Mouse (Mus musculus) G1E (cell line): ENCODE measurements around the gene Jaml. TPM values are rescaled to one million over a fixed set of nuclear protein-coding genes. Genes with fewer than 3 reads are reported as not detected.
A peak's percentile ranks its signal among the peaks of the same experiment; 100 is the strongest.

Experiments used
- ATAC-seq: 2 replicates; pipeline ENCODE4 v1.8.0; 2016; ENCODE audit warnings: mild to moderate bottlenecking; ENCODE audit not compliant: insufficient number of reproducible peaks, poor library complexity, low FRiP score, severe bottlenecking; ENCODE audit errors: extremely low read depth
- DNase-seq: peaks from one replicate; pipeline ENCODE4 v3.0.0; 2012; ENCODE audit warnings: low spot score
- H3K27me3 ChIP-seq: 2 replicates; pipeline ENCODE4 v1.6.1; 2012; ENCODE audit warnings: mild to moderate bottlenecking, low read length, inconsistent platforms; ENCODE audit not compliant: insufficient read depth
- H3K36me3 ChIP-seq: replicated peaks from 2 replicates; pipeline ENCODE3; 2012; ENCODE audit warnings: mild to moderate bottlenecking, inconsistent platforms
- H3K4me1 ChIP-seq: 2 replicates; pipeline ENCODE4 v1.6.1; 2012; ENCODE audit warnings: low read depth, low read length, inconsistent platforms, mixed read lengths; ENCODE audit not compliant: insufficient read depth
- H3K4me3 ChIP-seq: 2 replicates; pipeline ENCODE4 v1.5.1; 2012; ENCODE audit warnings: low read depth, mild to moderate bottlenecking, inconsistent platforms, low read length, moderate library complexity, mixed read lengths
- H3K9me3 ChIP-seq: replicated peaks from 2 replicates; pipeline ENCODE4 v1.6.1; 2012; ENCODE audit warnings: inconsistent platforms
- CTCF ChIP-seq: IDR thresholded peaks from 2 replicates; pipeline ENCODE4 v1.5.1; 2012; ENCODE audit warnings: low read depth, low read length, inconsistent platforms, mixed read lengths
- GATA1 ChIP-seq: IDR thresholded peaks from 2 replicates; pipeline ENCODE4 v1.6.1; 2012; ENCODE audit warnings: borderline replicate concordance, low read length, inconsistent platforms, mixed read lengths
- GATA2 ChIP-seq: IDR thresholded peaks from 2 replicates; pipeline ENCODE4 v1.6.1; 2012; ENCODE audit warnings: low read depth, low read length, inconsistent platforms, borderline replicate concordance
- POLR2AphosphoS5 ChIP-seq: IDR thresholded peaks from 2 replicates; pipeline ENCODE4 v1.6.1; 2012; ENCODE audit warnings: low read depth, low read length, inconsistent platforms; ENCODE audit not compliant: insufficient replicate concordance
- TAL1 ChIP-seq: conservative IDR thresholded peaks from 2 replicates; pipeline ENCODE4 v1.6.1; 2012; ENCODE audit warnings: low read depth, low read length, inconsistent platforms, mixed read lengths
- polyA plus RNA-seq: library from polyadenylated mRNA; stranded (reverse); fragments of >175 nt; gene quantifications from 2 replicates; pipeline ENCODE4 v1.2.3, GENCODE M21; 2012
- total RNA-seq, 2 experiments: library from RNA; stranded (forward) in 1 of 2; stranded (reverse) in 1 of 2; fragments of 200-1000 nt in 1 of 2; fragments of >200 nt in 1 of 2; fragmentation: Nextera tagmentation in 1 of 2; gene quantifications; 2 replicates each; pipeline ENCODE4 v1.2.3; 2014 to 2017

The Jaml gene
- total and polyA plus RNA-seq, 3 experiments = not detected

GRCm38 (mm10) chr9:45050301-45050700 lies 28.7 kb upstream of the Jaml start:
- DNase-seq = no peak
- TF ChIP-seq GATA1 (no peak), CTCF (no peak), POLR2AphosphoS5 (no peak), TAL1 (no peak), GATA2 (no peak)

GRCm38 (mm10) chr9:45055082-45055713 lies 23.8 kb upstream of the Jaml start, which contains the start of gene Mpzl3:
Gene Mpzl3, plus strand, starts transcription at chr9:45055186.
- Histone ChIP-seq H3K27me3 (peaks cover 2% of the 10 kb centered on the region), H3K4me1 (no peaks in the 10 kb centered on the region; the same call in 1 of the 2 replicates), H3K4me3 (peak within 1 kb of the TSS; percentile 89), H3K9me3 (no peaks in the 10 kb centered on the region), H3K36me3 (no peaks in the 10 kb centered on the region)
- DNase-seq (peak; percentile 69), ATAC-seq (peak; percentile 84)
- TF ChIP-seq GATA1 = no peak

More at GRCm38 (mm10) chr9:45050301-45050700, 28.7 kb upstream of the Jaml start:
- Histone ChIP-seq H3K4me1 (peaks cover 3% of the 10 kb centered on the region), H3K9me3 (no peaks in the 10 kb centered on the region), H3K27me3 (peaks cover 7% of the 10 kb centered on the region; the same call in 1 of the 2 replicates), H3K36me3 (no peaks in the 10 kb centered on the region), H3K4me3 (no peak overlapping the region)
- no peak for ATAC-seq

GRCm38 (mm10) chr9:45058304-45058940 lies 20.6 kb upstream of the Jaml start:
- H3K4me3 ChIP-seq = no peak overlapping the region
- peaks cover 4% of the 10 kb centered on the region for H3K27me3 ChIP-seq

GRCm38 (mm10) chr9:45060151-45060550 lies 18.8 kb upstream of the Jaml start:
- Histone ChIP-seq H3K27me3 (peaks cover 4% of the 10 kb centered on the region), H3K36me3 (no peaks in the 10 kb centered on the region), H3K4me3 (no peak overlapping the region), H3K9me3 (no peaks in the 10 kb centered on the region), H3K4me1 (no peaks in the 10 kb centered on the region; the same call in 1 of the 2 replicates)
- DNase-seq (no peak), ATAC-seq (no peak)
- TF ChIP-seq GATA2 (no peak), TAL1 (no peak), CTCF (no peak), POLR2AphosphoS5 (no peak), GATA1 (no peak)

More at GRCm38 (mm10) chr9:45058304-45058940, 20.6 kb upstream of the Jaml start:
- Histone ChIP-seq H3K9me3 (no peaks in the 10 kb centered on the region), H3K36me3 (no peaks in the 10 kb centered on the region), H3K4me1 (no peaks in the 10 kb centered on the region; the same call in 1 of the 2 replicates)
- no peak for ATAC-seq
- no peak for DNase-seq
- TF ChIP-seq CTCF (no peak), GATA1 (no peak), POLR2AphosphoS5 (no peak), GATA2 (no peak), TAL1 (no peak)

GRCm38 (mm10) chr9:45062677-45063076 lies 16.3 kb upstream of the Jaml start:
- DNase-seq = no peak
- Histone ChIP-seq H3K36me3 (no peaks in the 10 kb centered on the region), H3K9me3 (no peaks in the 10 kb centered on the region), H3K27me3 (peaks cover 4% of the 10 kb centered on the region), H3K4me1 (no peaks in the 10 kb centered on the region), H3K4me3 (no peak overlapping the region)
- TF ChIP-seq POLR2AphosphoS5 (no peak), GATA1 (no peak), GATA2 (no peak), TAL1 (no peak), CTCF (no peak)
- no peak for ATAC-seq

- Histone ChIP-seq H3K9me3 (no peaks in the 10 kb centered on the region), H3K4me3 (no peak overlapping the region), H3K27me3 (peaks cover 4% of the 10 kb centered on the region; the same call in 1 of the 2 replicates), H3K4me1 (no peaks in the 10 kb centered on the region), H3K36me3 (no peaks in the 10 kb centered on the region)
- DNase-seq (no peak), ATAC-seq (no peak)
- TF ChIP-seq GATA2 (no peak), GATA1 (no peak), TAL1 (no peak), CTCF (no peak), POLR2AphosphoS5 (no peak)
Measured at GRCm38 (mm10) chr9:45064421-45064820, 14.6 kb upstream of the Jaml start.
